Mouse (Mus musculus): ENCODE results near the gene Hbq1a. TPM values are rescaled to one million over a fixed set of nuclear protein-coding genes. Genes with fewer than 3 reads are reported as not detected.

The Hbq1a gene
- polyA plus RNA-seq, 1 experiment from 2014 or later = 0.94 TPM

DNA sequence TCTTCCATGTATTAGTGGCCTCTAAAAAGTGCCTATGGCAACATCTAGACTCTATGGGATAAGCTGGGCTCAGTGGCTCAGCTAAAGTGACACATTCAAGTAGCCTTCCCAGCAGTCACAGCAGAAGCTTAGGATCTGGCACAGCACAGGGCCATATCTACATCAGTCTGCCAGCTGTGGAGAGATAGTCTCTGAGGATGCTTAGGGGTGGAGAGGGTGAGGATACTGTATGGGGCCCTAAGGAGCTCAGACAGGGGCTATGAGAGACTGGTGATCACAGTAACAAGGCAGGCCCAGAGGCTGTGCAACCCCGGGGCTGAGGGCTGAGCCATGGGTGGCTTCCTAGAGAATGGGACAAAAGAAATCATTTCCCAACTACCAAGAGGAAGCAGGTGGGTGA lies 7.1 kb downstream of the Hbq1a start:
- no peak for DNase-seq (ENCODE audit: low spot score)
- Histone ChIP-seq H3K9ac (replicated peaks; ENCODE audit: low read depth) (no peak overlapping the region), H3K4me2 (replicated peaks; ENCODE audit: low read depth, low read length) (no peak overlapping the region), H3K36me3 (ENCODE audit: insufficient read depth, low read length) (no peaks in the 10 kb centered on the region), H3K4me3 (ENCODE audit: low read depth, low read length) (no peak overlapping the region), H3K4me1 (ENCODE audit: insufficient read depth, low read depth, low read length) (no peaks in the 10 kb centered on the region), H3K27ac (ENCODE audit: low read length) (no peak overlapping the region), H3K27me3 (replicated peaks; ENCODE audit: insufficient read depth, low read length) (no peaks in the 10 kb centered on the region), H3K9me3 (ENCODE audit: low read length) (no peaks in the 10 kb centered on the region)
- no peak for ATAC-seq
- 68% methylated on average over 1 of the region's 1 CpGs for WGBS
- no peak for TF ChIP-seq CTCF (IDR thresholded peaks at IDR 0.05)

DNA sequence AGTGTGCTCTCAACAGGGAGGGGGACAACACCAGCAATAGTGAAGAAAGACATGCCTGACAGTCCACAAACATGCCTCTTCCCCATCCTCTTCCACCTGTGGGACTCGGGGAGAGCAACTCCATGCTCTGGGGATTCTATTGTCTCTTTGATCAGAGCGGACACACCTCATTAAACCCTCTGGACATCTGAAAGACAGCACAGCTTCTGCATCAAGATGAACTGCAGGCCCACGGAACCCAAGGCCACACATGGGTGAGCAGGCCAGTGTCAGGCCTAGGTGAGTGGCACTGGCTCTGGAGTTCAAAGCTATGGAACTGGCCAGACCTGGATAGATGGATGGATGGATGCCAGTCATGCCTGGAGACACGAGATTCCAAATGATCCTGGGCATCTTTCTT lies 9.6 kb downstream of the Hbq1a start:
- H3K9ac ChIP-seq (replicated peaks; ENCODE audit: low read depth) = no peak overlapping the region
- H3K27ac ChIP-seq (ENCODE audit: low read length) = no peak overlapping the region
- H3K27me3 ChIP-seq (replicated peaks; ENCODE audit: insufficient read depth, low read length) = no peaks in the 10 kb centered on the region
- no peak overlapping the region for H3K4me3 ChIP-seq (ENCODE audit: low read depth, low read length)
- TF ChIP-seq EP300 (IDR thresholded peaks at IDR 0.05) (no peak), CTCF (IDR thresholded peaks at IDR 0.05) (no peak)
- no peak overlapping the region for H3K4me2 ChIP-seq (replicated peaks; ENCODE audit: low read depth, low read length)
- WGBS = 62% methylated on average over 4 of the region's 4 CpGs
- ATAC-seq (no peak), DNase-seq (ENCODE audit: low spot score) (no peak)
- no peaks in the 10 kb centered on the region for H3K4me1 ChIP-seq (ENCODE audit: insufficient read depth, low read depth, low read length)
- H3K36me3 ChIP-seq (ENCODE audit: insufficient read depth, low read length) = no peaks in the 10 kb centered on the region
- no peaks in the 10 kb centered on the region for H3K9me3 ChIP-seq (ENCODE audit: low read length)

DNA sequence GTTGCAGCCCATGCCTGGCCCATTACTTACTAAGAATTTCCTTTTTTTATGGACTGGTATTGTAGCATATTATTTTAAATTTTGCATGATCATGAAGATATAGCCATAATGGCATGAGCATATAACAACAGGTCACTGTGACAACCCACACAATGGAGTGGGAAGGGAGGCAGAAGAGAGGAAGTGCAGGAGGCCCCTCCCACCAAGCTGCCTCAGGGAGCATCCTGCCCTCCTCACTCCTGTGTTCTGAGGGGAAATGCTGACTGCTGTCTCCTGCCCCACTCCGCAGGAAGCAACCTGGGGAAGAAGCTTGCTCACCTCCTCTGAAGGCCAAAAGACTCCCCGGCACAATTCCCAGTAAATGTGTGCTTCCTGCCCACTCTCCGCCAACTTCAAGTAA lies 10.1 kb downstream of the Hbq1a start:
- Histone ChIP-seq H3K36me3 (ENCODE audit: insufficient read depth, low read length) (no peaks in the 10 kb centered on the region), H3K9me3 (ENCODE audit: low read length) (no peaks in the 10 kb centered on the region), H3K4me1 (ENCODE audit: insufficient read depth, low read depth, low read length) (no peaks in the 10 kb centered on the region), H3K27ac (ENCODE audit: low read length) (no peak overlapping the region), H3K4me3 (ENCODE audit: low read depth, low read length) (no peak overlapping the region), H3K9ac (replicated peaks; ENCODE audit: low read depth) (no peak overlapping the region), H3K4me2 (replicated peaks; ENCODE audit: low read depth, low read length) (no peak overlapping the region), H3K27me3 (replicated peaks; ENCODE audit: insufficient read depth, low read length) (no peaks in the 10 kb centered on the region)
- no peak for ATAC-seq
- no peak for DNase-seq (ENCODE audit: low spot score)
- TF ChIP-seq CTCF (IDR thresholded peaks at IDR 0.05) (no peak), EP300 (IDR thresholded peaks at IDR 0.05) (no peak)
- 56% methylated on average over 3 of the region's 3 CpGs for WGBS

DNA sequence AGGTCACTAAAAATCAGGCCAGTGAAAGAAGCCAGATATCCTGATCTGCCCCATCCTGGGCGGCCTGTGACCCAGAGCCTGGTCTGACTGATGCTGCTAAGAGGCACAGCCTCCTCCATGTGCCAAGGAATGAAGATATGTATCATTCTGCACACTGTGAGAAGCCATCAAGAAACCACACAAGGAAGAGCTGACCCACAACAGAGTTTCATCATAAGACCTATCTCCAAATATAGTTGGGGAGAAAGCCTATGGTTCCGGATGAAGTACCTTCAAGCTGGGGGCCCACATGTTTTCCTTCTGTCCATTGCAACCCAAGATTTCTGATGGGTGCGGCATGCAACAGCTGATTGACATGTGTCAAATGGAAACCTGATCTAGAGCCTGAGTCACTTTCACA lies 16.1 kb downstream of the Hbq1a start:
- no peaks in the 10 kb centered on the region for H3K4me1 ChIP-seq (ENCODE audit: insufficient read depth, low read depth, low read length)
- 73% methylated on average over 3 of the region's 3 CpGs for WGBS

DNA sequence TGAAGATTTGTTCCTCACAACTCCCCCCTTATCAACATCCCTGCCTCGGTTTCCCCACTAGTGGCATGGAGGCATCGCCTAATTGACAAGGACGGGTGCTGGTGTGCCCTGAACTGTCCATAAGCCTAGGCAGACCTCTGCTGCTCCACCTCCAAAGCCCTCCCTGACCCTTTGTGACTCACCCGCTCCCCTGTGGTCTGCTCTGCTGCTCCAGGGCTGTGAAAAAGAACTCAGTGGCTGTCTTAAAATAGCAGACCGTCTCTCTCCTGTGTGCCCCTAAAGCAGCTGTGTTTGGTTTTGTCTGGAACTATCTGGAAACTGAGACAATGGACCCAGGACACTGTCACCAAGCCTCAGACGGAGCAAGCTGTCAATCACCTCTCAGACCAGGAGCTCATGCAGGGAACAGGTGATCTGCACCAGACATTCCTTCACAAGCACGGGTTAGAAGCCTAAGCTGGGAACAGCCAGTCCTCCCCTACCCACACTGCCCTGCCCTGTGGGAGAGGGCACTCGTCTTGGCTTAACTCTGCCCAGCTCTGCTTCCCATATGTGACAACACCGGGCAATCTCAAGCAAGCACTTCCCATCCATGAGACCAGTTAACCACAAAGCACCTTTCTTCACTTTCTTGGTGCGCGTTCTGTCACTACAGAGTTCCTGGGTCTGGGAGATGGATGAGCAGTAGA lies 20.8 kb downstream of the Hbq1a start:
- Histone ChIP-seq H3K4me2 (replicated peaks; ENCODE audit: low read depth, low read length) (no peak overlapping the region), H3K4me1 (ENCODE audit: insufficient read depth, low read depth, low read length) (no peaks in the 10 kb centered on the region), H3K36me3 (ENCODE audit: insufficient read depth, low read length) (no peaks in the 10 kb centered on the region), H3K27me3 (replicated peaks; ENCODE audit: insufficient read depth, low read length) (no peaks in the 10 kb centered on the region), H3K9me3 (ENCODE audit: low read length) (no peaks in the 10 kb centered on the region), H3K9ac (replicated peaks; ENCODE audit: low read depth) (no peak overlapping the region), H3K27ac (ENCODE audit: low read length) (no peak overlapping the region), H3K4me3 (ENCODE audit: low read depth, low read length) (no peak overlapping the region)
- ATAC-seq = no peak
- TF ChIP-seq EP300 (IDR thresholded peaks at IDR 0.05) = no peak
- no peak for TF ChIP-seq CTCF (IDR thresholded peaks at IDR 0.05)
- DNase-seq (ENCODE audit: low spot score) = no peak
- 58% methylated on average over 11 of the region's 11 CpGs for WGBS

More for the DNA sequence above, 16.1 kb downstream of the Hbq1a start:
- TF ChIP-seq EP300 (IDR thresholded peaks at IDR 0.05) (no peak), CTCF (IDR thresholded peaks at IDR 0.05) (no peak)
- H3K9me3 ChIP-seq (ENCODE audit: low read length) = no peaks in the 10 kb centered on the region
- DNase-seq (ENCODE audit: low spot score) (no peak), ATAC-seq (no peak)
- H3K27me3 ChIP-seq (replicated peaks; ENCODE audit: insufficient read depth, low read length) = no peaks in the 10 kb centered on the region
- H3K4me3 ChIP-seq (ENCODE audit: low read depth, low read length) = no peak overlapping the region
- no peak overlapping the region for H3K4me2 ChIP-seq (replicated peaks; ENCODE audit: low read depth, low read length)
- no peak overlapping the region for H3K9ac ChIP-seq (replicated peaks; ENCODE audit: low read depth)
- H3K27ac ChIP-seq (ENCODE audit: low read length) = no peak overlapping the region
- no peaks in the 10 kb centered on the region for H3K36me3 ChIP-seq (ENCODE audit: insufficient read depth, low read length)

DNA sequence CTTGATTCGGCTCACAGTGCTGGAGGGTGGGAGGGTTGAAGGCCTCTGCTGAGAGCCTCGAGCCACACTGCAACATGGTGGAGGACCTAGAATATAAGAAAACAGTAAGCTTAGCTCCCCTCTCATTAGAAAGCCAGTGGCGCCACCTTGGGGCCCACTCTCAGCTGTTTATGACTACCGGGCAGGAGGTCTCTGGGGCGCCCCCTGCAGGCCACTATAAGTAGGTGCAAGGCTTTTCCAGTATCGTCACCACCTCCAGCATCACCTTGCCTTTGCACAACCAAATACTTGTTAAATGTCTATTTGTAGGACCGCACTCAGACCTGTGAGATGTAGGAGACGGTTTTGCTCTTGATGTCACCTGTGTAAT lies 21.3 kb downstream of the Hbq1a start:
- peak; percentile 71 for DNase-seq (ENCODE audit: low spot score)

DNA sequence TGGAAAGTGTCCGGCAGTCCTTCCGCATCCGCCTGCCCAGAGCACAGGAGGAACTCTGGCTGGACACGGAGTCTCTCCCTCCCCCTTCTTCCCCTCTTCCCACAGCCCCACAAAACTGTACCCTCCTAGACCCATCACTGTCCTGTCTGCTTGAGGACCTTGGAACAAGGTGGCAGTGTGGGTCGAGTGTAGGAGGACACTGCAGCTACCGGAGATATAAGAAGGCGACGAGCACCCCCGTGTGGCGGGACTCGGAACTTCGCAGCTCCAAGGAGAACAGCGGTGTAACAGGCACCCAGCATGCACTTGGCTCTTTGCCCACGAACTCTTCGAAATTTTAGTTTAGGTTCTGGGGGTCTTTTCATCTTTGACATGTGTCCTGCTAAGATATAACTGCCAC lies 24.7 kb downstream of the Hbq1a start:
- peak overlapping the region; percentile 42 for H3K4me2 ChIP-seq (replicated peaks; ENCODE audit: low read depth, low read length)
- 5% methylated on average over 15 of the region's 15 CpGs for WGBS
- H3K27ac ChIP-seq (ENCODE audit: low read length) = no peak overlapping the region
- no peak overlapping the region for H3K9ac ChIP-seq (replicated peaks; ENCODE audit: low read depth)
- H3K9me3 ChIP-seq (ENCODE audit: low read length) = no peaks in the 10 kb centered on the region
- H3K27me3 ChIP-seq (replicated peaks; ENCODE audit: insufficient read depth, low read length) = no peaks in the 10 kb centered on the region
- H3K36me3 ChIP-seq (ENCODE audit: insufficient read depth, low read length) = no peaks in the 10 kb centered on the region
- no peaks in the 10 kb centered on the region for H3K4me1 ChIP-seq (ENCODE audit: insufficient read depth, low read depth, low read length)
- ATAC-seq (peak; percentile 84), DNase-seq (ENCODE audit: low spot score) (peak; percentile 84)
- H3K4me3 ChIP-seq (ENCODE audit: low read depth, low read length) = peak overlapping the region; percentile 14; the same call in 1 of the 2 replicates
- TF ChIP-seq EP300 (IDR thresholded peaks at IDR 0.05) (no peak), CTCF (IDR thresholded peaks at IDR 0.05) (peak; percentile 93)

More for the DNA sequence above, 21.3 kb downstream of the Hbq1a start:
- no peak overlapping the region for H3K9ac ChIP-seq (replicated peaks; ENCODE audit: low read depth)
- WGBS = 33% methylated on average over 8 of the region's 8 CpGs
- peak; percentile 57 for ATAC-seq
- H3K36me3 ChIP-seq (ENCODE audit: insufficient read depth, low read length) = no peaks in the 10 kb centered on the region
- no peak for TF ChIP-seq EP300 (IDR thresholded peaks at IDR 0.05)
- TF ChIP-seq CTCF (IDR thresholded peaks at IDR 0.05) = peak; percentile 85
- no peak overlapping the region for H3K4me3 ChIP-seq (ENCODE audit: low read depth, low read length)
- no peaks in the 10 kb centered on the region for H3K4me1 ChIP-seq (ENCODE audit: insufficient read depth, low read depth, low read length)
- no peaks in the 10 kb centered on the region for H3K9me3 ChIP-seq (ENCODE audit: low read length)
- no peaks in the 10 kb centered on the region for H3K27me3 ChIP-seq (replicated peaks; ENCODE audit: insufficient read depth, low read length)
- H3K4me2 ChIP-seq (replicated peaks; ENCODE audit: low read depth, low read length) = no peak overlapping the region
- no peak overlapping the region for H3K27ac ChIP-seq (ENCODE audit: low read length)

Measured in lung, postnatal 0 days (tissue).